In genomic region chr8:12809516-12809915, GRCm38 (mm10) we compare ENCODE assay signal across 17 mouse cellular contexts.
"Had no signal": no experiment of that assay in that cellular context is flagged by ENCODE, and none has a peak within 500 bp of the region (broad histone marks: within the 10 kb centered on the region; RNA-seq: fewer than 3 reads in every experiment).

No protein-coding gene starts in this region.

- H3K4me3 ChIP-seq: layer of hippocampus, adult 2 months; left cerebral cortex, adult 2 months; limb, embryonic 12.5 days; limb, embryonic 15.5 days; midbrain, embryonic 13.5 days had no signal

- H3K4me2 ChIP-seq: limb, embryonic 12.5 days; limb, embryonic 15.5 days; liver, embryonic 11.5 days; midbrain, embryonic 13.5 days had no signal

- H3K27ac ChIP-seq: kidney, postnatal 0 days; layer of hippocampus, adult 2 months; left cerebral cortex, adult 2 months; limb, embryonic 12.5 days; limb, embryonic 15.5 days; liver, embryonic 14.5 days; macrophage; midbrain, embryonic 13.5 days had no signal

- DNase-seq: kidney, adult 2 months; kidney, postnatal 25 days; layer of hippocampus, adult 9-11 months; liver, postnatal 0 days; lung, postnatal 10 days; thymus, adult 18-20 months; thymus, postnatal 36 days had no signal

- H3K9ac ChIP-seq: limb, embryonic 12.5 days; limb, embryonic 15.5 days; liver, embryonic 14.5 days; liver, postnatal 0 days; midbrain, embryonic 13.5 days had no signal

- H3K27me3 ChIP-seq: limb, embryonic 12.5 days; limb, embryonic 15.5 days; midbrain, embryonic 13.5 days had no signal

- H3K9me3 ChIP-seq: limb, embryonic 12.5 days; limb, embryonic 15.5 days; midbrain, embryonic 13.5 days had no signal

- H3K4me1 ChIP-seq: limb, embryonic 12.5 days; limb, embryonic 15.5 days had no signal

- ATAC-seq: intestine, postnatal 0 days; liver, postnatal 0 days; midbrain, embryonic 13.5 days had no signal
